Mouse (Mus musculus) limb, embryonic 12.5 days (tissue): ENCODE measurements at regions not wholly inside any gene's neighbourhood (a gene's known extent, or its start where the extent isn't known, plus 50 kb on each side); places are given as distances from the start of the nearest gene placed in this dataset.

Experiments
- ATAC-seq: fragments of 200-750 bp; cut with Nextera tagmentation; 2 replicates; pipeline ENCODE4 v1.8.0; 2017; ENCODE audit warnings: low read depth, moderate TSS enrichment; ENCODE audit not compliant: insufficient number of reproducible peaks, insufficient read depth, low FRiP score, low TSS enrichment
- H3K27ac ChIP-seq: fragments of 300-500 bp; sonication (generic); 2 replicates; pipeline ENCODE4 v1.5.1; 2016; ENCODE audit warnings: mild to moderate bottlenecking, moderate library complexity
- H3K27me3 ChIP-seq: fragments of 300-500 bp; sonication (generic); 2 replicates; pipeline ENCODE4 v1.6.1; 2016; ENCODE audit warnings: mild to moderate bottlenecking, moderate library complexity
- H3K36me3 ChIP-seq: fragments of 300-500 bp; sonication (generic); 2 replicates; pipeline ENCODE4 v1.6.1; 2016; ENCODE audit warnings: mild to moderate bottlenecking, moderate library complexity
- H3K4me1 ChIP-seq: fragments of 300-500 bp; sonication (generic); replicated peaks from 2 replicates; pipeline ENCODE4 v1.6.1; 2016
- H3K4me2 ChIP-seq: fragments of 300-500 bp; sonication (generic); 2 replicates; pipeline ENCODE4 v1.6.1; 2016; ENCODE audit warnings: mild to moderate bottlenecking, moderate library complexity
- H3K4me3 ChIP-seq: fragments of 300-500 bp; sonication (generic); replicated peaks from 2 replicates; pipeline ENCODE4 v1.5.1; 2016; ENCODE audit warnings: mild to moderate bottlenecking
- H3K9ac ChIP-seq: fragments of 300-500 bp; sonication (generic); replicated peaks from 2 replicates; pipeline ENCODE4 v1.6.1; 2016; ENCODE audit warnings: mild to moderate bottlenecking, moderate library complexity
- H3K9me3 ChIP-seq: fragments of 300-500 bp; sonication (generic); 2 replicates; pipeline ENCODE4 v1.6.1; 2016; ENCODE audit warnings: mild to moderate bottlenecking, moderate library complexity
- WGBS: fragments of 180-500 bp; shearing (Covaris S2); methylation state at CpG from one replicate; pipeline ENCODE4 v1.1.7; 2016; 5-methylcytosine and 5-hydroxymethylcytosine counted together

- ATAC-seq = no peak
- H3K27ac ChIP-seq = peak overlapping the region; percentile 53
- 85% methylated on average over 9 of the region's 9 CpGs for WGBS
These were observed 68.6 kb downstream of the Tomm20 start for GRCm38 (mm10) chr8:126877039-126877365.

GRCm38 (mm10) chr8:126876300-126877038, 69.2 kb downstream of the Tomm20 start:
- no peaks in the 10 kb centered on the region for H3K36me3 ChIP-seq
- 38% methylated on average over 9 of the region's 9 CpGs for WGBS
- ATAC-seq = no peak
- peaks cover 31% of the 10 kb centered on the region for H3K4me1 ChIP-seq
- H3K9ac ChIP-seq = no peak overlapping the region
- no peak overlapping the region for H3K4me2 ChIP-seq
- H3K9me3 ChIP-seq = no peaks in the 10 kb centered on the region
- peak overlapping the region; percentile 53 for H3K27ac ChIP-seq
- H3K27me3 ChIP-seq = no peaks in the 10 kb centered on the region
- no peak overlapping the region for H3K4me3 ChIP-seq

More at GRCm38 (mm10) chr8:126877039-126877365, 68.6 kb downstream of the Tomm20 start:
- Histone ChIP-seq H3K9ac (no peak overlapping the region), H3K4me2 (no peak overlapping the region), H3K27me3 (no peaks in the 10 kb centered on the region), H3K4me3 (no peak overlapping the region), H3K36me3 (no peaks in the 10 kb centered on the region), H3K9me3 (no peaks in the 10 kb centered on the region), H3K4me1 (peaks cover 31% of the 10 kb centered on the region)

- no peak for ATAC-seq
- Histone ChIP-seq H3K27me3 (no peaks in the 10 kb centered on the region), H3K9ac (no peak overlapping the region), H3K9me3 (no peaks in the 10 kb centered on the region), H3K4me2 (no peak overlapping the region), H3K27ac (peak overlapping the region; percentile 53), H3K4me3 (no peak overlapping the region), H3K36me3 (no peaks in the 10 kb centered on the region), H3K4me1 (peaks cover 31% of the 10 kb centered on the region)
- WGBS = 88% methylated on average over 7 of the region's 7 CpGs
These were observed 70.0 kb downstream of the Tomm20 start for GRCm38 (mm10) chr8:126875491-126876155.

- no peak overlapping the region for H3K27ac ChIP-seq
- H3K9me3 ChIP-seq = no peaks in the 10 kb centered on the region
- 94% methylated on average over 1 of the region's 1 CpGs for WGBS
- ATAC-seq = no peak
- no peaks in the 10 kb centered on the region for H3K36me3 ChIP-seq
- H3K9ac ChIP-seq = no peak overlapping the region
- H3K4me2 ChIP-seq = no peak overlapping the region
- H3K27me3 ChIP-seq = no peaks in the 10 kb centered on the region
- H3K4me3 ChIP-seq = no peak overlapping the region
- H3K4me1 ChIP-seq = peaks cover 31% of the 10 kb centered on the region
These were observed 70.8 kb downstream of the Tomm20 start for GRCm38 (mm10) chr8:126874846-126875245.

GRCm38 (mm10) chr8:126874126-126874730, 71.4 kb downstream of the Tomm20 start:
- Histone ChIP-seq H3K4me1 (peaks cover 31% of the 10 kb centered on the region), H3K36me3 (no peaks in the 10 kb centered on the region), H3K9me3 (no peaks in the 10 kb centered on the region), H3K27ac (peak overlapping the region; percentile 42; the same call in 1 of the 2 replicates), H3K4me2 (no peak overlapping the region), H3K4me3 (no peak overlapping the region), H3K9ac (no peak overlapping the region), H3K27me3 (no peaks in the 10 kb centered on the region)
- 65% methylated on average over 6 of the region's 6 CpGs for WGBS
- no peak for ATAC-seq

- Histone ChIP-seq H3K27ac (0 out of 2 replicates have a peak overlapping the region, but pooled peaks have one; percentile 42), H3K9me3 (no peaks in the 10 kb centered on the region), H3K4me3 (no peak overlapping the region), H3K36me3 (no peaks in the 10 kb centered on the region), H3K4me1 (peaks cover 31% of the 10 kb centered on the region), H3K4me2 (no peak overlapping the region), H3K9ac (no peak overlapping the region), H3K27me3 (no peaks in the 10 kb centered on the region)
- WGBS = 38% methylated on average over 7 of the region's 7 CpGs
- ATAC-seq = no peak
These were observed 72.3 kb downstream of the Tomm20 start for GRCm38 (mm10) chr8:126873306-126873705.

- ATAC-seq = no peak
- Histone ChIP-seq H3K27me3 (no peaks in the 10 kb centered on the region), H3K9me3 (no peaks in the 10 kb centered on the region), H3K36me3 (no peaks in the 10 kb centered on the region), H3K4me2 (no peak overlapping the region), H3K4me1 (peaks cover 31% of the 10 kb centered on the region), H3K27ac (no peak overlapping the region), H3K9ac (no peak overlapping the region), H3K4me3 (no peak overlapping the region)
- 82% methylated on average over 4 of the region's 4 CpGs for WGBS
These were observed 73.1 kb downstream of the Tomm20 start for GRCm38 (mm10) chr8:126872574-126872973.

GRCm38 (mm10) chr8:126872133-126872532, 73.5 kb downstream of the Tomm20 start:
- no peak overlapping the region for H3K4me3 ChIP-seq
- no peak for ATAC-seq
- no peaks in the 10 kb centered on the region for H3K36me3 ChIP-seq
- no peaks in the 10 kb centered on the region for H3K9me3 ChIP-seq
- H3K4me1 ChIP-seq = peaks cover 30% of the 10 kb centered on the region
- no peak overlapping the region for H3K9ac ChIP-seq
- no peak overlapping the region for H3K4me2 ChIP-seq
- H3K27ac ChIP-seq = no peak overlapping the region
- H3K27me3 ChIP-seq = no peaks in the 10 kb centered on the region
- WGBS = 89% methylated on average over 8 of the region's 8 CpGs

- no peak overlapping the region for H3K27ac ChIP-seq
- H3K4me2 ChIP-seq = no peak overlapping the region
- no peak overlapping the region for H3K9ac ChIP-seq
- no peaks in the 10 kb centered on the region for H3K27me3 ChIP-seq
- no peak for ATAC-seq
- 84% methylated on average over 1 of the region's 1 CpGs for WGBS
- no peaks in the 10 kb centered on the region for H3K9me3 ChIP-seq
- no peaks in the 10 kb centered on the region for H3K36me3 ChIP-seq
- no peak overlapping the region for H3K4me3 ChIP-seq
- peaks cover 13% of the 10 kb centered on the region for H3K4me1 ChIP-seq
These were observed 76.2 kb downstream of the Tomm20 start for GRCm38 (mm10) chr8:126869464-126869850.

GRCm38 (mm10) chr8:126868831-126869463, 76.7 kb downstream of the Tomm20 start:
- WGBS = 83% methylated on average over 3 of the region's 3 CpGs
- no peak overlapping the region for H3K27ac ChIP-seq
- no peak overlapping the region for H3K4me3 ChIP-seq

More at GRCm38 (mm10) chr8:126868831-126869463, 76.7 kb downstream of the Tomm20 start:
- H3K9ac ChIP-seq = no peak overlapping the region
- no peak for ATAC-seq
- no peaks in the 10 kb centered on the region for H3K27me3 ChIP-seq
- H3K36me3 ChIP-seq = no peaks in the 10 kb centered on the region
- no peaks in the 10 kb centered on the region for H3K9me3 ChIP-seq
- H3K4me1 ChIP-seq = peaks cover 14% of the 10 kb centered on the region
- H3K4me2 ChIP-seq = no peak overlapping the region
